Mouse (Mus musculus) CH12.LX (cell line): ENCODE results near the gene 0610030E20Rik. TPM values are rescaled to one million over a fixed set of nuclear protein-coding genes. Genes with fewer than 3 reads are reported as not detected.
A peak's percentile ranks its signal among the peaks of the same experiment; 100 is the strongest.

Experiments
- DNase-seq: peaks from one replicate; pipeline ENCODE4 v3.0.0-alpha.2; 2013; ENCODE audit errors: extremely low read depth
- H3K27ac ChIP-seq: 2 replicates; pipeline ENCODE4 v1.5.1; 2012; ENCODE audit warnings: low read depth, mild to moderate bottlenecking, control low read depth, moderate library complexity; ENCODE audit not compliant: insufficient read depth
- H3K27me3 ChIP-seq: replicated peaks from 2 replicates; pipeline ENCODE3; 2012; ENCODE audit warnings: inconsistent platforms
- H3K36me3 ChIP-seq, 2 experiments: replicated peaks in 1 of 2; 2 replicates each; pipeline versions ENCODE3 to v1.6.1; 2012; ENCODE audit warnings: inconsistent platforms in 1 of 2, low read length in 1 of 2, mild to moderate bottlenecking in 1 of 2, mixed read lengths in 1 of 2, moderate library complexity in 1 of 2; ENCODE audit not compliant: control insufficient read depth in 1 of 2, insufficient read depth in 1 of 2
- H3K4me1 ChIP-seq, 2 experiments: 2 replicates each; pipeline ENCODE4 v1.6.1; 2012; ENCODE audit warnings: inconsistent platforms in 1 of 2, moderate library complexity in 1 of 2; ENCODE audit not compliant: insufficient read depth in 2 of 2, control insufficient read depth in 1 of 2
- H3K4me2 ChIP-seq: 2 replicates; pipeline ENCODE4 v1.6.1; 2012; ENCODE audit warnings: low read depth, mild to moderate bottlenecking, control low read depth; ENCODE audit not compliant: poor library complexity, insufficient read depth, severe bottlenecking
- H3K4me3 ChIP-seq, 3 experiments: fragments of 150-350 bp in 1 of 3; sonication (generic) in 1 of 3; replicated peaks in 1 of 3; 2 replicates each; pipeline versions ENCODE3 to v1.5.1; 2011 to 2012; ENCODE audit warnings: low read depth in 2 of 3, low read length in 2 of 3, mild to moderate bottlenecking in 2 of 3, moderate library complexity in 2 of 3, control low read depth in 1 of 3, improper control_type of control experiment in 1 of 3, inconsistent platforms in 1 of 3, mixed read lengths in 1 of 3; ENCODE audit not compliant: poor library complexity in 1 of 3
- H3K79me2 ChIP-seq: replicated peaks from 2 replicates; pipeline ENCODE4 v1.6.1; 2012; ENCODE audit warnings: mild to moderate bottlenecking, moderate library complexity; ENCODE audit not compliant: control insufficient read depth, poor library complexity, insufficient read depth, severe bottlenecking; ENCODE audit errors: extremely low read depth
- H3K9ac ChIP-seq: 2 replicates; pipeline ENCODE4 v1.6.1; 2012; ENCODE audit warnings: low read depth, mild to moderate bottlenecking, control low read depth, moderate library complexity; ENCODE audit not compliant: insufficient read depth
- H3K9me3 ChIP-seq: replicated peaks from 2 replicates; pipeline ENCODE3; 2012; ENCODE audit warnings: low read length, inconsistent platforms, mixed read lengths
- BHLHE40 ChIP-seq: IDR thresholded peaks from 2 replicates; pipeline ENCODE4 v1.6.1; 2011; ENCODE audit warnings: mild to moderate bottlenecking, low read depth, low read length, improper control_type of control experiment
- CHD2 ChIP-seq: IDR thresholded peaks from 2 replicates; pipeline ENCODE4 v1.6.1; 2011; ENCODE audit warnings: low read length, improper control_type of control experiment
- E2F4 ChIP-seq: IDR thresholded peaks from 2 replicates; pipeline ENCODE4 v1.6.1; 2011; ENCODE audit warnings: low read depth, low read length, improper control_type of control experiment; ENCODE audit not compliant: insufficient replicate concordance
- ELF1 ChIP-seq: IDR thresholded peaks from 2 replicates; pipeline ENCODE4 v1.6.1; 2014; ENCODE audit warnings: low read depth, mild to moderate bottlenecking, inconsistent platforms, low read length, improper control_type of control experiment
- ETS1 ChIP-seq: conservative IDR thresholded peaks from 2 replicates; pipeline ENCODE4 v1.6.1; 2012; ENCODE audit warnings: low read depth, mild to moderate bottlenecking, inconsistent platforms, low read length, improper control_type of control experiment, moderate library complexity
- GABPA ChIP-seq: IDR thresholded peaks from 2 replicates; pipeline ENCODE4 v1.6.1; 2012; ENCODE audit warnings: low read depth, low read length, improper control_type of control experiment, inconsistent platforms; ENCODE audit not compliant: insufficient replicate concordance
- HCFC1 ChIP-seq: IDR thresholded peaks from 2 replicates; pipeline ENCODE4 v1.6.1; 2012; ENCODE audit warnings: low read depth, mild to moderate bottlenecking, inconsistent platforms, low read length, improper control_type of control experiment
- JUN ChIP-seq: IDR thresholded peaks from 2 replicates; pipeline ENCODE4 v1.6.1; 2011; ENCODE audit warnings: low read depth, mild to moderate bottlenecking, low read length, improper control_type of control experiment, moderate library complexity; ENCODE audit not compliant: insufficient read depth
- JUND ChIP-seq: conservative IDR thresholded peaks from 2 replicates; pipeline ENCODE4 v1.6.1; 2011; ENCODE audit warnings: low read depth, low read length, improper control_type of control experiment
- KAT2A ChIP-seq: IDR thresholded peaks from 2 replicates; pipeline ENCODE4 v1.6.1; 2012; ENCODE audit warnings: low read length, improper control_type of control experiment, inconsistent platforms; ENCODE audit not compliant: insufficient replicate concordance
- MAFK ChIP-seq: IDR thresholded peaks from 2 replicates; pipeline ENCODE4 v1.6.1; 2011; ENCODE audit warnings: low read length, improper control_type of control experiment; ENCODE audit not compliant: insufficient replicate concordance
- MAX ChIP-seq: IDR thresholded peaks from 2 replicates; pipeline ENCODE4 v1.6.1; 2011; ENCODE audit warnings: low read length, improper control_type of control experiment
- MEF2A ChIP-seq: IDR thresholded peaks from 2 replicates; pipeline ENCODE4 v1.6.1; 2014; ENCODE audit warnings: low read depth, mild to moderate bottlenecking, inconsistent platforms, low read length, improper control_type of control experiment, borderline replicate concordance
- MYC ChIP-seq: IDR thresholded peaks from 2 replicates; pipeline ENCODE4 v1.6.1; 2011; ENCODE audit warnings: low read depth, mild to moderate bottlenecking, improper control_type of control experiment, low read length
- NELFE ChIP-seq: IDR thresholded peaks from 2 replicates; pipeline ENCODE4 v1.6.1; 2011; ENCODE audit warnings: low read depth, low read length, improper control_type of control experiment
- POLR2A ChIP-seq: IDR thresholded peaks from 2 replicates; pipeline ENCODE4 v1.6.1; 2011; ENCODE audit warnings: low read depth, mild to moderate bottlenecking, improper control_type of control experiment, low read length
- POLR2AphosphoS2 ChIP-seq: IDR thresholded peaks from 2 replicates; pipeline ENCODE4 v1.6.1; 2011; ENCODE audit warnings: low read depth, low read length, improper control_type of control experiment
- RAD21 ChIP-seq: IDR thresholded peaks from 2 replicates; pipeline ENCODE4 v1.6.1; 2011; ENCODE audit warnings: low read depth, mild to moderate bottlenecking, low read length, improper control_type of control experiment, moderate library complexity
- SIN3A ChIP-seq: IDR thresholded peaks from 2 replicates; pipeline ENCODE4 v1.6.1; 2012; ENCODE audit warnings: low read length, improper control_type of control experiment, inconsistent platforms
- SMC3 ChIP-seq: IDR thresholded peaks from 2 replicates; pipeline ENCODE4 v1.6.1; 2011; ENCODE audit warnings: low read depth, low read length, improper control_type of control experiment
- TBP ChIP-seq: conservative IDR thresholded peaks from 2 replicates; pipeline ENCODE4 v1.6.1; 2011; ENCODE audit warnings: low read depth, low read length, improper control_type of control experiment
- TCF12 ChIP-seq: IDR thresholded peaks from 2 replicates; pipeline ENCODE4 v1.6.1; 2014; ENCODE audit warnings: low read depth, mild to moderate bottlenecking, inconsistent platforms, low read length, improper control_type of control experiment
- UBTF ChIP-seq: IDR thresholded peaks from 2 replicates; pipeline ENCODE4 v1.6.1; 2012; ENCODE audit warnings: low read depth, mild to moderate bottlenecking, inconsistent platforms, low read length, improper control_type of control experiment, moderate library complexity
- USF1 ChIP-seq: IDR thresholded peaks from 2 replicates; pipeline ENCODE4 v1.6.1; 2014; ENCODE audit warnings: low read depth, mild to moderate bottlenecking, inconsistent platforms, low read length, improper control_type of control experiment
- USF2 ChIP-seq: conservative IDR thresholded peaks from 2 replicates; pipeline ENCODE4 v1.6.1; 2011; ENCODE audit warnings: low read depth, low read length, improper control_type of control experiment
- ZKSCAN1 ChIP-seq: IDR thresholded peaks from 2 replicates; pipeline ENCODE4 v1.6.1; 2012; ENCODE audit warnings: low read depth, inconsistent platforms, low read length, improper control_type of control experiment, borderline replicate concordance
- ZMIZ1 ChIP-seq: IDR thresholded peaks from 2 replicates; pipeline ENCODE4 v1.6.1; 2012; ENCODE audit warnings: low read depth, mild to moderate bottlenecking, inconsistent platforms, low read length, improper control_type of control experiment
- ZNF384 ChIP-seq: IDR thresholded peaks from 2 replicates; pipeline ENCODE4 v1.6.1; 2012; ENCODE audit warnings: low read depth, low read length, improper control_type of control experiment, inconsistent platforms
- dilution Hi-C: fragments of 300-500 bp; cut with MboI; formaldehyde crosslinking; loops from 2 replicates; pipeline ENCODE4 v1.14.3; 2020; ENCODE audit warnings: low sequenced_read_pairs; ENCODE audit not compliant: extremely low pct_unique_long_range_greater_than_20kb, extremely low pct_ligation_motif_present
- in situ Hi-C: fragments of 300-500 bp; cut with MboI; formaldehyde crosslinking; loops from 3 replicates; pipeline ENCODE4 v1.14.3; 2019; ENCODE audit warnings: low sequenced_read_pairs, low pct_ligation_motif_present, low pct_unique_long_range_greater_than_20kb, mixed read lengths
- polyA plus RNA-seq: library from polyadenylated mRNA; unstranded; fragments of >175 nt; gene quantifications from 2 replicates; pipeline ENCODE4 v1.2.1, GENCODE M21; 2012; ENCODE audit warnings: low read depth; ENCODE audit not compliant: insufficient read length
- total RNA-seq, 2 experiments: library from RNA; depleted of rRNA; stranded (reverse); fragments of 300-350 nt in 1 of 2; fragments of >200 nt in 1 of 2; gene quantifications; 2 replicates each; pipeline ENCODE4 v1.2.3; 2012 to 2014

0610030E20Rik gene
- total and polyA plus RNA-seq, 3 experiments: 7.2 to 16.9 (median 11.7) TPM

DNA sequence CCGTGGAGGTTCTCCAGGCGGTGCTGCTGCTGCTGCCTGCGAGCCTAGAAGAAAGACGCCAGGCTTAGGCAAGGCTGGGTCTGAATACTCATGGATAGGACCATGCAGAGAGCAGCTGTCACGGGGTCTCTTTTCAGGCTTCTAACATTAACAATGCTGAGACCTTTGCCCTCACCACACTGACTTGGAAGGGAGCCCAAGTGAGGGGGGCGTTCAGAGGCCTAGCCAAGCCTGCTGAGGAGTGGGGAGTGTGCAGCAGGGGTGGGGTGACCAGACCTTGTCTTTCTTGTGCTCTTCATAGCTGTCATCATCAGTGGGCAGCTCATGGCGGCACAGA lies 13.4 kb downstream of the 0610030E20Rik start:
- dilution Hi-C loops: no loop called here
- H3K27ac ChIP-seq: no peak overlapping the region

DNA sequence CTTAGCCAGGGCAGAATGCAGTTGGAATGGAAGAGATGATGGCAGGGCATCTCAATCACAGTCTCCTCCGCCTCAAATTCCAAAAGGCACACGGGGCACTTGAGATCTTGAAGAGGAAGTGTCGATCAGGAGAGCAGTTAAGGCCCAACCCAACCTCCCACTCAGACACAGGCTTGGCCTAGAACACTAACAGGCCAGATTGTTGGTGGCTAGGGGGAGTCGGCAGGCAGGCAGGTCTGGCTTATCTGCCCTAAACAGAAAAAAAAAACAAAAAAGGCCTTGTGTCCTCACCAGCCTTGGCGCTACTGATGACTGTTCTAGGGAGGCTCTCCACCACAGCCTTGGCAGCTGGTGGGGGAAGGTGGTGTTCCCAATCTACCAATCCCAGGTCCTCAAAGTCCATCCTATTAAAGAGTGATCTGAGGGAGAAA lies 14.0 kb downstream of the 0610030E20Rik start:
- Histone ChIP-seq H3K4me1 (peaks cover 3 to 18% of the 10 kb centered on the region in 2 experiments; a peak in 3 of 4 replicates), H3K4me3 (peak overlapping the region; percentile 79 to 98 (median 97)), H3K27ac (no peak overlapping the region), H3K9me3 (no peaks in the 10 kb centered on the region), H3K9ac (peak overlapping the region; percentile 90), H3K27me3 (no peaks in the 10 kb centered on the region), H3K79me2 (peaks cover 15% of the 10 kb centered on the region), H3K36me3 (peaks cover 37 to 51% of the 10 kb centered on the region in 2 experiments), H3K4me2 (peak overlapping the region; percentile 45)
- TF ChIP-seq USF1 (no peak), ELF1 (no peak), ZKSCAN1 (no peak), MAX (no peak), BHLHE40 (no peak), UBTF (no peak), RAD21 (no peak), CHD2 (no peak), ZMIZ1 (no peak), TCF12 (no peak), NELFE (no peak), TBP (no peak), USF2 (no peak), POLR2A (no peak), KAT2A (no peak), MAFK (no peak), MEF2A (no peak), SMC3 (no peak), JUN (no peak)
- no peak for DNase-seq
- in situ Hi-C loops: no loop called here
- dilution Hi-C loops: no loop called here

More for the DNA sequence above, 13.4 kb downstream of the 0610030E20Rik start:
- H3K36me3 ChIP-seq: peaks cover 38 to 56% of the 10 kb centered on the region in 2 experiments
- H3K27me3 ChIP-seq: no peaks in the 10 kb centered on the region
- no peak overlapping the region for H3K9ac ChIP-seq
- no peak for TF ChIP-seq HCFC1
- no peak for TF ChIP-seq ZNF384
- no peak for TF ChIP-seq ETS1
- no peak for TF ChIP-seq MYC
- TF ChIP-seq SIN3A: no peak
- TF ChIP-seq JUND: no peak
- TF ChIP-seq GABPA: no peak
- TF ChIP-seq POLR2AphosphoS2: no peak
- TF ChIP-seq KAT2A: no peak
- no peak for TF ChIP-seq MAX
- TF ChIP-seq ZMIZ1: no peak
- no peak for TF ChIP-seq E2F4
- TF ChIP-seq ZKSCAN1: no peak
- no peak for TF ChIP-seq ELF1
- TF ChIP-seq JUN: no peak
- in situ Hi-C loops: no loop called here
- DNase-seq: no peak
- peaks cover 3 to 18% of the 10 kb centered on the region in 2 experiments; a peak in 3 of 4 replicates for H3K4me1 ChIP-seq
- no peak overlapping the region for H3K4me3 ChIP-seq
- peaks cover 15% of the 10 kb centered on the region for H3K79me2 ChIP-seq
- H3K9me3 ChIP-seq: peaks cover 2% of the 10 kb centered on the region
- no peak overlapping the region for H3K4me2 ChIP-seq
